Mouse (Mus musculus) embryonic facial prominence, embryonic 15.5 days (tissue): ENCODE data around the gene Ftl1. TPM values are rescaled to one million over a fixed set of nuclear protein-coding genes. Genes with fewer than 3 reads are reported as not detected.
"Not testable (repeated sequence)": the region's sequence is repeated elsewhere in the genome, so short reads cannot be mapped to it uniquely, and the experiment has no call there.

ENCODE experiments used
- ATAC-seq: fragments of 200-750 bp; cut with Nextera tagmentation; 2 replicates; pipeline ENCODE4 v1.8.0; 2017; ENCODE audit warnings: low read depth, moderate TSS enrichment; ENCODE audit not compliant: insufficient number of reproducible peaks, low FRiP score, low TSS enrichment
- H3K27ac ChIP-seq: fragments of 300-500 bp; sonication (generic); replicated peaks from 2 replicates; pipeline ENCODE4 v1.5.1; 2015; ENCODE audit warnings: mild to moderate bottlenecking, inconsistent platforms
- H3K27me3 ChIP-seq: fragments of 300-500 bp; sonication (generic); 2 replicates; pipeline ENCODE4 v1.6.1; 2015; ENCODE audit warnings: inconsistent platforms
- H3K36me3 ChIP-seq: fragments of 300-500 bp; sonication (generic); 2 replicates; pipeline ENCODE4 v1.6.1; 2015; ENCODE audit warnings: mild to moderate bottlenecking, inconsistent platforms
- H3K4me1 ChIP-seq: fragments of 300-500 bp; sonication (generic); 2 replicates; pipeline ENCODE4 v1.6.1; 2015; ENCODE audit warnings: inconsistent platforms
- H3K4me2 ChIP-seq: fragments of 300-500 bp; sonication (generic); replicated peaks from 2 replicates; pipeline ENCODE4 v1.6.1; 2015; ENCODE audit warnings: mild to moderate bottlenecking, inconsistent platforms
- H3K4me3 ChIP-seq: fragments of 300-500 bp; sonication (generic); replicated peaks from 2 replicates; pipeline ENCODE4 v1.5.1; 2015; ENCODE audit warnings: mild to moderate bottlenecking, inconsistent platforms
- H3K9ac ChIP-seq: fragments of 300-500 bp; sonication (generic); 2 replicates; pipeline ENCODE4 v1.6.1; 2015; ENCODE audit warnings: inconsistent platforms
- H3K9me3 ChIP-seq: fragments of 300-500 bp; sonication (generic); replicated peaks from 2 replicates; pipeline ENCODE4 v1.6.1; 2016; ENCODE audit warnings: inconsistent platforms
- WGBS: fragments of 180-500 bp; shearing (Covaris S2); methylation state at CpG from one replicate; pipeline ENCODE4 v1.1.7; 2015; 5-methylcytosine and 5-hydroxymethylcytosine counted together
- polyA plus RNA-seq: library from polyadenylated mRNA; unstranded; fragments of >200 nt; fragmentation: Nextera tagmentation; extraction: Ambion mirVana; gene quantifications from 2 replicates; pipeline ENCODE4 v1.2.1, GENCODE M21; 2015

Ftl1 gene
- polyA plus RNA-seq, 1 experiment from 2014 or later, result 4,755 TPM

DNA sequence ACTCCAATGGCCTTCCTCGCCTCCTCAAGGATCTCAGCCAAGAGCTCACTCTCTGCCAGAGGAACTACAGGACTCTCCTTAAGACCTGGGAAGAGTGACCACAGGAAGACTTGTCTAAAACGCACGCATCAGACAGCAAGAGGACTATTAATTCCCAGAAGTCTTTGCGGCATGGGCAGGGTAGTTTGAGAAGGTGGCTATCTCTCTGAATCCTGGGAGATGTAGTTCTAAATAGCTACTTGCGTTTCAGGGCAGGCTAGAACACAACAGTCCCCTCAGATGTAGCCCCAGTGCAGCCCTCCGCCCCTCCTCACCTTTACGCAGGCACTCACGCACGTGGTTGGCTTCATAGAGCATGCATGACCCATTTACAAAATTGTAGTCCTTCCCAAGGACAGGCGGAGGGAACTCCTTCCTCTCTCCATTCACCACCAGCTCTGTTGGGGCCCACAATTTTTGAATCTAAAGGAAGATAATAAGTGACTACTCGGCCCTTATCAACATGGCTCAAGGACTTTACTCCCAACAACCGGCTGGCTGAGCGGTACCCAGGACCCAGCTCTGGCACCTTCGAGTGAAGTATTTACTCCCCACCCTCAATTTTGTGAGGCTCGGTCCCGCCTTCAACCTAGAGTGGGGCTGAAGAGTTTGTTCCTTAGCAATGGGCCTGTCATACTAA is 15.7 kb upstream of the Ftl1 start:
- no peak for ATAC-seq
- Histone ChIP-seq H3K27me3 (no peaks in the 10 kb centered on the region), H3K4me2 (peak overlapping the region; percentile 38), H3K9me3 (no peaks in the 10 kb centered on the region), H3K27ac (no peak overlapping the region), H3K36me3 (no peaks in the 10 kb centered on the region), H3K9ac (no peak overlapping the region), H3K4me3 (peak overlapping the region; percentile 13), H3K4me1 (no peaks in the 10 kb centered on the region)
- WGBS, result 68% methylated on average over 16 of the region's 16 CpGs

- Histone ChIP-seq H3K9ac (no peak overlapping the region), H3K9me3 (no peaks in the 10 kb centered on the region), H3K36me3 (no peaks in the 10 kb centered on the region), H3K4me1 (peaks cover 11% of the 10 kb centered on the region), H3K4me2 (no peak overlapping the region), H3K27me3 (no peaks in the 10 kb centered on the region), H3K27ac (no peak overlapping the region), H3K4me3 (no peak overlapping the region)
- WGBS, result 6% methylated on average over 3 of the region's 3 CpGs
- no peak for ATAC-seq
Observed at GRCm38 (mm10) chr7:45470869-45471268, 11.2 kb upstream of the Ftl1 start.

GRCm38 (mm10) chr7:45467090-45467670 is 7.5 kb upstream of the Ftl1 start:
- Histone ChIP-seq H3K4me2 (peak overlapping the region; percentile 73), H3K27me3 (no peaks in the 10 kb centered on the region), H3K27ac (peak overlapping the region; percentile 51; the same call in 1 of the 2 replicates), H3K36me3 (peaks cover 25% of the 10 kb centered on the region), H3K9me3 (no peaks in the 10 kb centered on the region), H3K4me1 (peaks cover 18% of the 10 kb centered on the region), H3K9ac (peak overlapping the region; percentile 59; the same call in 1 of the 2 replicates), H3K4me3 (peak overlapping the region; percentile 71)
- 36% methylated on average over 7 of the region's 7 CpGs for WGBS
- no peak for ATAC-seq

- under 1% methylated on average over 53 of the region's 58 CpGs for WGBS
- H3K9ac ChIP-seq, result peak within 1 kb of the TSS; percentile 59
- H3K9me3 ChIP-seq, result no peaks in the 10 kb centered on the region
- H3K4me3 ChIP-seq, result peak within 1 kb of the TSS; percentile 71
- peaks cover 28% of the 10 kb centered on the region for H3K36me3 ChIP-seq
- H3K27me3 ChIP-seq, result no peaks in the 10 kb centered on the region
- H3K4me2 ChIP-seq, result peak within 1 kb of the TSS; percentile 73
- peaks cover 23% of the 10 kb centered on the region for H3K4me1 ChIP-seq
- ATAC-seq, result peak; percentile 84
- H3K27ac ChIP-seq, result peak within 1 kb of the TSS; percentile 51; the same call in 1 of the 2 replicates
Observed at GRCm38 (mm10) chr7:45466283-45467089, 6.8 kb upstream of the Ftl1 start, which contains the start of gene Bax. TSS of gene Bax (minus strand) at chr7:45466898.

GRCm38 (mm10) chr7:45465549-45465948 is 5.9 kb upstream of the Ftl1 start:
- Histone ChIP-seq H3K27me3 (no peaks in the 10 kb centered on the region), H3K9ac (peak overlapping the region; percentile 59; the same call in 1 of the 2 replicates), H3K9me3 (no peaks in the 10 kb centered on the region), H3K4me1 (peaks cover 31% of the 10 kb centered on the region), H3K4me2 (peak overlapping the region; percentile 73), H3K4me3 (peak overlapping the region; percentile 71), H3K36me3 (peaks cover 28% of the 10 kb centered on the region), H3K27ac (no peak overlapping the region)
- WGBS, result 75% methylated on average over 9 of the region's 9 CpGs
- ATAC-seq, result no peak

- peaks cover 35% of the 10 kb centered on the region for H3K4me1 ChIP-seq
- H3K27ac ChIP-seq, result no peak overlapping the region
- H3K4me2 ChIP-seq, result peak overlapping the region; percentile 73; the same call in 1 of the 2 replicates
- no peaks in the 10 kb centered on the region for H3K9me3 ChIP-seq
- no peaks in the 10 kb centered on the region for H3K27me3 ChIP-seq
- 94% methylated on average over 12 of the region's 12 CpGs for WGBS
- no peak for ATAC-seq
- H3K36me3 ChIP-seq, result peaks cover 28% of the 10 kb centered on the region
- peak overlapping the region; percentile 71 for H3K4me3 ChIP-seq
- peak overlapping the region; percentile 59 for H3K9ac ChIP-seq
Observed at GRCm38 (mm10) chr7:45465112-45465511, 5.4 kb upstream of the Ftl1 start.

DNA sequence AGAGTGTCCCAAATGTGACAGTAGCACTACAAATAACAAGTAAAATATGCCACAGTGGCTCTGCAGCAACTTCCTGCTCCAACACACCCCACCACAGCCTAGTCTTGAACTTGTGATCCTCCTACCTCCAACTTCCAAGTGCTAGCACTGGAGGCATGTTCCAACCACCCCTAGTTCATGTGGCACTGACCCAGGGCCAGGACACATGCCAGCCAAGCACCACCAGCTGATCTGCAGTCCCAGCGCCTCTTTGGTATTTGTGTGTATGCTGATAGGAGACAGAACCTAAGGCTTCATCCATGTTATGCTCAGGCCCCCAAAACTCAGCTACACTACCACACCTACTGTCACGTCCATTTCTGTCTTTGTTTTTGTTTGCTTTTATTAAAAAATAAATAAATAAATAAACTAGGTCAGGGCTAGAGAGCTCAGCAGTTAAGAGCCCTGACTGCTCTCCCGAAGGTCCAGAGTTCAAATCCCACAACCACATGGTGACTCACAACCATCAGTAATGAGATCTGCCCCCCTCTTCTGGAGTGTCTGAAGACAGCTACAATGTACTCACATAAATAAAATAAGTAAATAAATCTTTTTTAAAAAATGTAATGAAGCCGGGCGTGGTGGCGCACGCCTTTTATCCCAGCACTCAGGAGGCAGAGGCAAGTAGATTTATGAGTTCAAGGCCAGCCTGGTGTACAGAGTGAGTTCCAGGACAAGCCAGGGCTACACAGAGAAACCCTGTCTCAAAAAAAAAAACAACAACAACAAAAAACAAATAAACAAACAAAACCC is 4.5 kb upstream of the Ftl1 start:
- no peaks in the 10 kb centered on the region for H3K27me3 ChIP-seq
- WGBS, result 91% methylated on average over 7 of the region's 7 CpGs
- no peak for ATAC-seq

DNA sequence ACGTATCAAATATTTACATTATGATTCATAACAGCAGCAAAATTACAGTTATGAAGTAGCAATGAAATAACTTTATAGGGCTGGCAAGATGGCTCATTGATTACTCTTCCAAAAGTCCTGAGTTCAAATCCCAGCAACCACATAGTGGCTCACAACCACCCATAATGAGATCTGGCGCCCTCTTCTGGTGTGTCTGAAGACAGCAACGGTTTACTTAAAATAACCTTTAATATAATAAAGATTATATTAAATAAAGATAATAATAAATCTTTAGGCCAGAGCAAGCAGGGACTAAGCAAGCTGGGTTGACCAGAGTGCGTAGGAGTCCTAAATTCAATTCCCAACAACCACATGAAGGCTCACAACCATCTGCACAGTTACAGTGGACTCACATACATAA is 3.2 kb upstream of the Ftl1 start:
- not testable (repeated sequence) for H3K4me3 ChIP-seq, H3K27me3 ChIP-seq, H3K9ac ChIP-seq, H3K4me2 ChIP-seq, H3K27ac ChIP-seq, ATAC-seq, H3K9me3 ChIP-seq
- Histone ChIP-seq H3K36me3 (peaks cover 32% of the 10 kb centered on the region), H3K4me1 (peaks cover 45% of the 10 kb centered on the region)
- 77% methylated on average over 4 of the region's 4 CpGs for WGBS

More for the DNA sequence above, 4.5 kb upstream of the Ftl1 start:
- H3K9me3 ChIP-seq, result no peaks in the 10 kb centered on the region
- H3K9ac ChIP-seq, result no peak overlapping the region
- no peak overlapping the region for H3K4me3 ChIP-seq
- peaks cover 38% of the 10 kb centered on the region for H3K4me1 ChIP-seq
- H3K36me3 ChIP-seq, result peaks cover 28% of the 10 kb centered on the region
- H3K4me2 ChIP-seq, result no peak overlapping the region
- no peak overlapping the region for H3K27ac ChIP-seq

GRCm38 (mm10) chr7:45462325-45462724 is 2.6 kb upstream of the Ftl1 start:
- H3K4me2 ChIP-seq, result no peak overlapping the region
- no peak overlapping the region for H3K9ac ChIP-seq
- ATAC-seq, result no peak
- H3K9me3 ChIP-seq, result no peaks in the 10 kb centered on the region
- H3K4me3 ChIP-seq, result no peak overlapping the region
- WGBS, result 81% methylated on average over 4 of the region's 4 CpGs
- H3K36me3 ChIP-seq, result peaks cover 38% of the 10 kb centered on the region
- H3K27ac ChIP-seq, result no peak overlapping the region
- peaks cover 48% of the 10 kb centered on the region for H3K4me1 ChIP-seq
- H3K27me3 ChIP-seq, result no peaks in the 10 kb centered on the region

GRCm38 (mm10) chr7:45461781-45462180 is 2.1 kb upstream of the Ftl1 start:
- Histone ChIP-seq H3K4me2 (no peak overlapping the region), H3K9me3 (no peaks in the 10 kb centered on the region), H3K4me1 (peaks cover 50% of the 10 kb centered on the region), H3K4me3 (no peak overlapping the region), H3K27ac (peak overlapping the region; percentile 66; the same call in 1 of the 2 replicates), H3K9ac (no peak overlapping the region), H3K36me3 (peaks cover 43% of the 10 kb centered on the region), H3K27me3 (no peaks in the 10 kb centered on the region)
- 83% methylated on average over 4 of the region's 4 CpGs for WGBS
- no peak for ATAC-seq
